Mouse (Mus musculus) thymus, postnatal 10 days (tissue): Measurements from ENCODE around the gene Tpcn2.
A peak's percentile ranks its signal among the peaks of the same experiment; 100 is the strongest.

Experiments used
- DNase-seq, 2 experiments: peaks; one replicate each; pipeline ENCODE4 v3.0.0; 2021; ENCODE audit warnings: low spot score in 2 of 2

Tpcn2 gene

DNA sequence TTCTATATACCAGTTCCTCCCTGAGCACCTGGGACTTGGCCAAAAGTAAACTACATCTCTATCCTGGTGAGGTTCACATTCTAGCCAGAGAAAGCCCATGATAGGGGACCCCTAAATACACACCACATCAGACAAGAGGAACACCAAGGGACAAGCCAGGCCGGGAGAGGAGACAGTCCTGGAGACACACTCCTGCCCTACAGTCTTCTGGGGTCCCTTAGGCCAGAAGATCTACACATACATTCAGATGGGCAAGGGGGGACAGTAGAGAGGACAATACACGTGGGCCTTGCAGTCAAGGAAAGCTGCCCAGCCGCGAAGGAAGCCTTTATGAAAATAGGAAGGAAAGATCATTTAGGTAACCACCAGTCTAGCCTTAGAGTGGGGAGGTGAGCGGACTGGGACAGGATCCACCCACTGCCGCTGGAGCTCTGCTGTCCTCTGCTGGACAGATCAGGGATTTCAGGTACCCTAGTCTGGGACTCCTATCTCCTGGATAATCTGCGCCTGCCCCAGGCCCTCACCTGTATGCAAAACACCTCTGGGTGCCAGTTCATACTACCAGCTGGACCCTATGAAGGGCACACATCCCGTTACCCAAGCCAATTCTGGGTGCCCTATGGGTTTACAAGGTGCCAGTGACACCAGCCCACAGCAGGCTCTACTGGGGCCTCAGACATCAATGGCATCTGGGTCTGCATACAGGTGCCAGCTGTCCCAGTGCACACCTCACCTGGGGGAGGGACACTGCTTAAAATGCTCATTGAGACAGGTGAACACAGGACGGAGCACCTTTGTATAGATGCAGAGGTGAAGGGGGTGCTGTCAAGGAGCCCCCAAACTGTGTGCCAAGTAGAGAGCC is 40.7 kb downstream of the Tpcn2 start:
- peak; percentile 45 to 81 for DNase-seq

DNA sequence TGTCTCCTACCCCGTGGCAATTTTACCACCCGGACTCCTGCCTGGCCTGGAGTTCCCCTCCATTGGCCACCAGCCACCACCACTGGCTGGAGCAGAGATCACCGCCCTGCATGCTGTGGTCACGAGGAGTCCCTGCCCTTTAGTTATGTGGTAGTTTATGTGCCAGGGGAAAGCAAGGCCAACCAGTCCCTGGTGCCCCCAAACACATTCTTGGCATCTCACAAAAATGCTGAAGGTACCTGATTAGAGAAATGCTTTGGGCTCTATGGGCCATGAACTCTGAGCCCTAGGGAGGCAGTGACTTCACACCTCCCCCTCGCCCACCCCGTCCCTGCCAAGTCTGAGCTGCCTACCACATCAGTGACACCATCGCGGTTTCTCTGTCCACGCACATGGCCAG is 41.8 kb downstream of the Tpcn2 start:
- no peak for DNase-seq

DNA sequence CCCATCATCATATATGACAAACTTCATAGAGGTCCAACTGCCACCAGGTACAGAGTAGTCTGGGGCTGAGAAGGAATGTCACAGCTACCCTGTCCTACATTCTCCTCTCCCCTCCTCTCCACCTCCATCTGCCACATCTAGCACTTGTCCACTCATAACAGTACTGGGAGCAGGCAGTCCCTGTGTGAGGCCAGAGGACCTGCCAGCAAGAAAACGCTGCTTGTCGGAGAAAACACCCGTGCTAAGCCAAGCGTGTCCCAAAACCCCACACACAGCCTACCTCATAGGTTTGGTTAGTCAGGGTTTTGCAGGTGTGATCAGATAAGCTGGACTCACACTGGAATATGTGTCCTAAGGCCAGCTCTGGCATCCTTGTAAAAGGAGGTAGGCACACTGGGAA is 42.9 kb downstream of the Tpcn2 start:
- no peak for DNase-seq

DNA sequence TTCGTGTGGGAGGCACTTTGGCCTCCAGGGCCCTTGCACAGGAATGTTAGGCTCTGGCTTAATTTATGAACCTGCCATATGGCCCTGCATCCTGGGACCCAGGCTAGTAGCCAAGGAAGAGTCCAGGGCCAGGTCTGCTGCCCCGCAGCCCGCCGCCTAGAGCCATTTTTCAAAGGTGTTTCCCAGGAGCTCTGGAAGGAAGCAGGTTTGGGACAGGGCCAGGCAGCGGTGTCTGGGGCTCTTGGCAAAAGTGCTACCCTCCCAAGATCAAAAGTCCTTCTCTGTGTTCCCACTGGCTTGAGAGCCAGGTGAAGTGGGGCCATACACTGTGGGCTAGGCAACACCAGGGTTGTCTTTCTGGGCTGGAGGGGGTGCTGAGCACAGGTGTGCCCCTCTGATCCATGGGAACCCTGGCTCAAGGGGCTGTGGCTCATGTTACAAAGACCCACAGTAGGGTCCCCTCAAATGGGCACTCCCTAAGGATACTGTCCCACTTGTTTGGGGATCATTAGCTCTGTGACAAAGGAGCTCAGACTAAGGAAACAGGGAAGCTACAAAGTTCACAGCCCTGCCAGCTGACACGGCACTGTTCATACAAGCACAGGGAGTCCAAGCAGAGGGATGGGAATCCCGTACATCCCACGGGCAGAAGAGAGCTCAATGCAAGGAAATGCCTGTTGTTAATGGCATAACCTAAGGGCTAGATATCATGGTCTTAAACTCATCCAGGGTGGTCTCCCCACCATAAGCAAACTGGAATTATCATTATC is 43.9 kb downstream of the Tpcn2 start:
- DNase-seq: no peak

DNA sequence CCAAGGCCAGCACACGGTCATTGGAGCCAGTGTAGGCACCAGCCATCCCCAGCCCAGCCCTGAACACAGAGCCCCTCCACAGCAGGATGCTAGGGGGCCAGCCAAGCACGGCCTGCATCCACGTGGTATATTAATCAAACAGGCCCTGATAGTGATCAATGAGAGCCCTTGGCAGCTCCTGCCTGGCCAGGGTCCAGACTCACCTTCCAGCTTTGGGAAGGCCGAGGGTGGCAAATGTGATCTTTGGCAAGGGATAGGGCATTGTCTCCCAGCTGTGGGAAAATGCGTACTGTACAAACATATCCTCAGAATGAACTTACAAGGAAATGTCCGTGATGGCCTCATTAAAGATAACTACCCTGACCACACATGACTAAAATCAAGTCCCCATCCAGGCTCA is 44.7 kb downstream of the Tpcn2 start:
- no peak for DNase-seq

DNA sequence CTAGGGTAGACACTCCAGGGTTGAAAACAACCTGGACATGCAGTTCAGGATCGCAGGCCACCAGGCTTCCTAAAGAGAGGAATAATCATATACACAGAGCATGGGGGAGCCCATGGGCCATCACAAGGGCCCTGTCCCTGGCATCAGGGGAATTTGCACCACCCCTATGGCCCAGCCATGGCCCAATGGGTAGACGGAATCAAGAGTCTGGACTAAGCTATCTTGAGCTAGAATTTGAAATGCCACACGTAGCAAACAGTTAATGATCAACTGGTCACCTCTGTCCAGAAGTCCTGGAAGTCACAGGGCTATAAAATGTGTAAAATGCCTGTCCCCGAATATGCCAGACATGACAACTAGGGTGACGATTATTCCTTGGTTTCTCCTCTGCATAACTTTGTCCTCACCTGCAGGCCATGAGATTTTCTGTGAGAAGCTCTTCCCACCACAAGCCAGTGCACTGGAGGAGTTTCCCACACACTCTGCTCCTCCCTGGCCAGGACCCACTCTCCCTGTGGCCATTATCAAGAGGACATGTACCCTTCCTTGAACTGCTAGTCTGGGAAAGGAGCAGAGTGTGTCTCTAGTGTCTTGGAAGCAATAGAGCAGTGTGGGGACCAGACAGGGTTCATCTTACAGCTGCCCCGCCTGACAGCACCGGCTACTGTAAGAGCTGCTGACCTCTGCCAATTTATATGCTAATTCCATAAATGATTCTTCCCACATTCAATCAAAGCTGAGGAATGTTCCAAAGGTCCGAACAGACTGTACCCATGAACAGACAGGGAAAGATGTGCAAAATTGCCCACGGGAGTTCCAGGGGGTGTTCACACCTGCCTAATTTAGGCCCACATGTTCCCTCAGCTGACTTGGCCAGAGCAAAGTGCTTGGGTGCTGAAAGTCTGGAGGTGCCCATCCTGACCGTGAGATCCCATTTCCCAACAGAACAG is 48.7 kb downstream of the Tpcn2 start:
- no peak for DNase-seq

DNA sequence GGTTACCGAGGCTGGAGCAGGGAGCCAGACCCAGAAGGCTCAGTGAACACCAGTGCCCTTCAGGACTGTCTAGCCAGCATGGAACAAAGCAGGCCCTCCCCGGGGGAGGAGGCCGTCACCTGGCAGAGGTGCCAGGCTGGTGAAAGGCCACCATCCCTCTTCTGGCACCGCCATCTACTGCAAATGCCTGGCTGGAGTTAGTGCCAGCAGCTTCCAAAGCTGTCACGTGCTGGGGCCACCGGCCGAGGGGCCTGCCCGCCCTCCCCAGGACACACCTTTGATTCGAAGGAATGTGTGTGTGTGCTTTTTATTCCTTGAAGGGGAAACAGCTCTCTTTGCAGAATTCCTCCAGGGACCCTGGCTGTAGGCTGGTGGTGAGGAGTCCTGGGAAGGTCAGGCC is 52.2 kb downstream of the Tpcn2 start:
- no peak for DNase-seq

DNA sequence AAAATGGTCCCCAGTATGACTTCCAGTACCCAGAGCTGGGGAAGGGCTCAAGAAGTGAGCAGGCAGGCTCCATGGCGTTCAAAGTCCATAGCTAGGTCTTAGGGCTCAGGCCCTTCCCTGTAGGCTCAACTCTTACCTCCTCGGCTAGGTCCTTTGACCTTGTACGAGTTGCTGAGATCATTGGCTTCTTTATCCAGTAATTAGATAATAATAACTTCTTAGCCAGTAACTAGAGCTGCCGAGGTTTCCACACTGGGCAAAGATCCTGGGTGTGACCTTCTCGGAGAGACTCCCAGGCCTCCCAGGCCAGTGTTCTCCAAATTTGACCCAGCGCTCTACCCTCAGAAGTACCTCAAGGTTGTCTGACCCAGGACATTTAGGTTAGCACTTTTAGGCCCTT is 57.2 kb downstream of the Tpcn2 start:
- no peak for DNase-seq

DNA sequence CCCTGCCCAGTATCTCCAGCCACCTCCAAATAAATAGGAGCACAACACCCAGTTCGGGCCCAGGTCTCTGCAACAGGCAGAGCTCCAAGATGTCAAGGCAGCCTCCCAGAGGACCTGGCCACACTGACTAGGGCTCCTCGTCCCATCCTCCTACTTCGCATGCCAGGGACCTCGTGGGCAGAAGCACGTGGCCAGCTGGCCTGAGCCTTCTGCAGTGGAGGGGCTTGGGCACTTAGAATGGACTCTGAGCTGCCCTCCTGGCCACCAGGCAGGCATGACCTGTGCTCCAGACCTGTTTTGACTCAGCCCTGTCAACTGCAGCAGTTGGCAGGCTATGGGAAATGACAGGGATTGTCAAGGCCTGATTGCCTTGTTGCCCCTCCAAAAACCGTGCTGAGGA is 58.2 kb downstream of the Tpcn2 start:
- no peak for DNase-seq

DNA sequence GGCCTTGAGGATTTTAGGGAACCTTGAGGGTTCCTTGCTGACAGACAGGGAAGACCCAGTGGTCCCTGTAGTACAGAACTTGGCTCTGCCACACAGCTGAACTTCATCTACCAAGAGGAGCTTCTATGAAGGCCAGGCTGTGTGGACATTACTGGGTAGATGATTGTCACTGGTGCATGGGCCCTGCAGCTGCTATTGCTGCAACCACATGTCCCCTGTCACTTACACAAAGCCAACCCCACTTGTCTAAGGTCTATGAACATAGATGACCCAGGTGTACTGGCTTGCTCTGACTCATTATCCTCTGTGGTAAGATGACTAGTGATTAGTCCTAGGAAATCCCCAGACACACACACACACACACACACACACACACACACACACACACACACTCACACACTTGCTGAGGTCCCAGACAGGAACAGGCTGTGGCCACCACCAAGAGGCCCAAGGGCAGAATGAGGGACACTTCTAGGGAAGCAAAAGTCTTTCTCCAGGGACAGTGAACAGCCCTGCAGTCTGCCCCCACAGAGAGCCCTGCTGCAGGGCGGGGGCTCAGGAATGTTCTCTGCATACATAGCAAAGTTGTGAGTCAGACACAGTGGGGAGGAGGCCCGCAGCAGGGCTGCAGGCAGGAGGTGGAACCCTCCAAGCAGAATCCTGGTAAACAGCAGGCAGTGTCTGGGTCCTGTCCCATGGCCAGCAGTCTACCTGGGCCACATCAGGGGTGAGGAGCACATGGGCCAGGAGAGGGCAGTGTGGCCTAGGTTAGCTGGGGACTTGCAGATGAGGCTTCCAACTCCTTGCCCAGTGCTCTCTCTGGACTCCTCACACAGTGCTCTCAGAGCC is 61.7 kb downstream of the Tpcn2 start:
- no peak for DNase-seq

DNA sequence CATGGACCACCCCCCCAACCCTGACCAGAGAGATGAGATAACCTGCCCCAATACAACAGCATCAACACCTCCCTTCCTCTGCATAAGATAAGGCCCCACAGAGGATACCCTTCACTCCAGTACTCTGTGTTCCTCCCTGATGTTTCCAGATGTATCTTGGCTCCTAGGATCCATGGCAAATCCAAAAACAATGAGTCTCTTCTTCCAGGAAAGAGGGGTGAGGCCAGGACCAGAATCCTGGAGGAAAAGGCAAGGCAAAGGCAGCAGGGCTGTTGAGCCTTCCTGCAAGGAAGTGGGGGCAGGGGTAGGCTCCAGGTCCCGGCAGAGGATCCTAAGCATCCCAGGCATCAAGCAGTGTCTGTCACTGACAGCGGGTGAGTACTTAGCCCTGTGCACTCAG is 62.5 kb downstream of the Tpcn2 start:
- no peak for DNase-seq

DNA sequence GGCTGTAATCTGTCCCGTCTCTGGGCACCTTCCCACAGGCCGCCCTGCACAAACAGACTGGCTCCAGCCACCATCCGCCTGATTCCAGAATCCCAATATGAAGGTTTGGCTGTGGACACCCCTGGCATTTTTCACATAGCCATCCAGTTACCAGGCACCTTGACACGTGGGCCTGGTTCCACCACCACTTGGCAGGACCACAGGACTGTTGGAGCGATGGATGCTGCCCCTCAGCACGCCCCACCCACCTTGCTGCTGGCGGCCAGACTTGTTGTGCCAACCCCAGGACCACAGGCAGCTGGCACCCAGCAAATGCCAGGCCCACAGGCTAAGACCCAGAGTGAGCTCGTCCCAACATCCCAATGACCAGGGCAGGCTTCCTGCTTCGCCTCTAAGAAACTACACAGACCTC is 64.4 kb downstream of the Tpcn2 start:
- no peak for DNase-seq

DNA sequence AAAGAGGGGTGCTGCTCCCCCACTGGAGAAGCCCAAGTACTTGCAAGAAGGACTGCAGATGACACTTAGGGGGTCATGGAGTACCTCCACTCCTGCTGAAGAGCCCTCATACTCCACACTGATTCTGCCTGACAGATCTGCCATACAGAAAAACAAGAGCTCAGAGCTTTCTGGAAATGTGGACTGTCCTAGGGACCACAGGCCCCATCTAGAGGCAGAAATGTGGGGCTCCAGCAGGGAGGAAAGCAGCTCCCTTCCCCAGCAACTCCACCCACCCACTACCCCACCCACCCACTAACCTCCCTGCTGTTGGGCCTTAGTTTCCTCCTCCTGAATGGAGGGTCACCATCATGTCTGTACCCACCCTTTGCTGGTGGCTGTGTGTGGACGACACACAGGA is 67.2 kb downstream of the Tpcn2 start:
- no peak for DNase-seq

DNA sequence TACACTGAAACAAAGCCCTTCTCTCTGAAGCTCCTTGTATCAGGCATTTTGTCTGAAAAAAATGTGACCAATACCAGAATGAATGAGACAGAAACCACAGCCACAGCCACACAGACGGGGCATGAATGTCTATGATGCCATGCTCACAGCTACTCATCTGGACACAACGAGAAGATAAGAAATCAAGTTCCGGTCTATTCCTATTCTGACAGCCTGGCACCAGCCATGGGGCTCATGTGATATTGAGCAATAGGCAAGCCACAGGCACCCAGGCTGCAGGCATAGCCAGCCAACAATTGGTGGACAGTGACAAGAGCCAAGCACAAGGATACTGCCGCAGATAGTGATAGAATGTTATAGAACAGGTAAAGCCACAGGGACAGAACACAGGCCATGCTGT is 68.3 kb downstream of the Tpcn2 start:
- DNase-seq: no peak

DNA sequence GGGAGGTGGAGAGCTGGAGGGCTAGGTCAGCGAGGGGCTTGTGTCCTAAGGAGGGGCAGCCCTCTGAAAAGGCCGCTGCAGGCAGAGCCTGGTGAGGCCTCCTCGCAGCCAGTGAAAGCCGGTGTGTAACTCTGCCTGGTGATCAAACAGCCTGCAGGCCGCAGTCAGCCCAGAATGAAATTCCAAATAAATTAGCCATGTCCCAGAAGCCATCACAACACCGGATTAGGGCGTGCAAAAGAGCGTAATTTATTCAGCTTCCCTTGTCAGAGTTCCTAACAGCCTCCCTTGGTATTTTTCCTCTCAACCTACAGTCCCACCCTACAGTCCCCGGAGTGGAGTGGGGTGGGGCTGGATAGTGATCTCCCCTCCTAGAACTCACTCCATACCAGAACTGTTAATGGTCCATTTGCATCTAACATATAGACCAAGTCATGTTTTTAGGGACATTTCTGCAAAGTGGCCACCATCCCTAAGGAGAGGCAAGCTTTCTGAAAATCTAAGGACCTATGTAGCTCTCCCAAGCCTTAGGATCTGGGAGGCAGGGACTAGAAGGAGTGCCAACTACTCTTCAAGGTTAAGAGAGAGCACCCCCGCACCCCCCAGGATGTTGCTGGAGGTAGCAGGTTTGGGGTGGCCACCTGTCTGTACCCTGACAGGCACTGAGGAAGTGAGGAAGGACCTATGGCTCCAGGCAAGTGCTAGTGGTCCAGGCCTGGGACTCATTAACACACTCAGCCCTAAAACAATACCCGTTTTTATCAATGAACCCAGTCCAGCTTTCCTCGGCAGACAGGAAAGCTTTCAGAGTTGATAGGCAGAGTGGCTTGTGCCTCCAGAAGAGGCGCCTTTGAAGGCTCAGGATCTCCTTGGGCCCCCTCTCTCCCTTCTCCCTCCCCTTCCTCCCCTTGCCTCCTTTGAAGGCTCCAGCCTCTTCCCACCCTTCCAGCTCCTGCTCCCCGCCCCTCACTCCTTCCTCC is 71.8 kb downstream of the Tpcn2 start:
- DNase-seq: no peak

DNA sequence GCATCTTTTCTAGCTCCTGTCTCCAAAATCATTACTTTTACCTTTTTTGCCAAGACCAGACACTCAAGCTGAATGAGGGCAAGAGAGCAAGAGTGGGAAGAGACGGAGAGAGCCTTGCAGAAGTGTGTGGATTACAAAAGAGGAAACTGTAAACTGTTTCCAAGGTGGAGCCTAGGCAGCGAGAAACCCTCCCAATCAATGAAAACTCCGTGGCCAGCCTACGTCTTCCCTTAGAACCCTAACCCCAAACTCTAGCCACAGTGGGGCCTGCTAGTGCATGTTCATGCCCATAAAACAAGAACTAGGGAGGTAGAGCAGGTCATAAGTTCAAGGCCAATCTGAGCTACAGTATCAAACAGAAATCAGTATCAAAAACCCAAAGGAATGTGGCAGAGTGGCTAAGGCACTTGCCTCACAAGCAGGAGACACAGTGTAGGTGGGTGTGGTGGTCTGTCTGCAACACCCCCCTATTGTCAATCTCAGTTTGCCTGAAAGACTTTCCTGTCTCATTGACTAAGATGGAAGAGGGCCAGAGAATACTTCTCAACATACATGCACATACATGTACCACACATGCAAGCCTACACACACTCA is 73.2 kb downstream of the Tpcn2 start:
- DNase-seq: no peak

DNA sequence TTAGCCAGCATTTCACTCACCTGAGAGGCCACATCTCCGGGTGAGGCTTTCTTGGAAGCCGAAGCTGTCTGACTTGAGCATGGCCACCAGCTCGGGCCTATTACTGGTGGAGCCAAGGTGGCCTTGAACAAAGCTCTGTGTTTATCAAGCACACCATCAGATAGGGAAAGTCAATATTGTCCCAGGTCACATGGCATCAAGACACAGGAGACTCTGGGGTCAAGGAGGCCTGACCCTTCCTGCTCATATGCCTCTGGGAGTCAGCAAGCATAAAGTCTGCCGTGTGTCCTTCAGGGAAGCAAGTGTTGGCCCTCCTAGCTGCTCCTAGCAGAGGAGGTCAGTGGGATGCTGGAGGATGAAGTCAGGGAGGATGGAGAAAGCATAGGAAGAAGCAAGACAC is 75.8 kb downstream of the Tpcn2 start, which contains the start of gene 1810010D01Rik:
TSS of gene 1810010D01Rik (minus strand) at position 114 of the 400 bp plus-strand sequence.
- DNase-seq: no peak

DNA sequence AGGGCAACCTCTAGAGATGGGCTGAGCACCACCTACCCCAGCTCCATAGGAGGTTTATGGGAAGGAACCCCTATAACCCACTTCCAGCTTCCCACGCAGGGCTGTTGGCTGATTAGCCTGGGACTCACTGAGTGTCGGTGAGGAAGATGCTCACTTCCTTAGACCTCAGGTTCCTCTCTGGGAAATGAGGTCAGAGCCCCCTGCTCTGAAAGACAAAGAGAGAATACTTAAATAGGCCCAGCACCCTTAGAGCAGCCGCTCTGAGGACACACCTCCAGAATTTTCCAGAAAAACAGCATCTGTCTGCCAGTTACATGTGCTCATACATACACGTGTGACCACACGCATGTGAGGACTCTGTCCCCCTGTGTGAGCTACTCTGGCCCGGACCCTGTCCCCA is 77.0 kb downstream of the Tpcn2 start:
- no peak for DNase-seq

DNA sequence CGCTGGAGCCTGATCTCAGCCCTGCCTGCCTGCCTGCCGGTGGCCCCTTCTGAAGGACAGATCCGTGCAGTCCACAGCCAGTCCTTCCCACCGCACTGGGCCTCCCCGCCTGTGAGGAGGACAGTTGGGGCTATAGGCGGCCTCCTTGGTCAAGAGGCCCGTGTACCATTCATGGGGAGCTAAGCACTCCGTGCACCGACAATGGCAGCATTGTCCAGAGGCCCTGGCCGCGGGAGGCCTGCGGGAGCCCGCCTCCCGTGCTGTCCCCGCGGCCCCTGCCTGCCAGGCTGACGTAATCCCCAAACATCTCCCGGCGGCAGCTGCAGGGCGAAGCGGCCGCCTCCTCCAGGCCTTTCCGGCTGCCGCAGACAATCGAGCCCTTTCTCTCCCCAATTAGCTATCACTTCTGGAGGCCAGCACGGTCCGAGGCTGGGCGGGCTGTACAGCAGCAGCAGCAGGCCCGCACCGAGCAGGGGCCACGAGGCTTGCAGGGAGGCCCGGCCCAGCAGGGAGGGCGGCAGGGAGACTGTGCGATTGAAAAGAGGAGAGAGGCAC is 77.7 kb downstream of the Tpcn2 start:
- DNase-seq: no peak
